Mouse (Mus musculus) CH12.LX (cell line): Measurements from ENCODE around the gene Il2rb. TPM values are rescaled to one million over a fixed set of nuclear protein-coding genes. Genes with fewer than 3 reads are reported as not detected.

ENCODE experiments used
- DNase-seq: peaks from one replicate; pipeline ENCODE4 v3.0.0-alpha.2; 2013; ENCODE audit errors: extremely low read depth
- H3K27ac ChIP-seq: 2 replicates; pipeline ENCODE4 v1.5.1; 2012; ENCODE audit warnings: low read depth, mild to moderate bottlenecking, control low read depth, moderate library complexity; ENCODE audit not compliant: insufficient read depth
- H3K27me3 ChIP-seq: replicated peaks from 2 replicates; pipeline ENCODE3; 2012; ENCODE audit warnings: inconsistent platforms
- H3K36me3 ChIP-seq, 2 experiments: replicated peaks in 1 of 2; 2 replicates each; pipeline versions ENCODE3 to v1.6.1; 2012; ENCODE audit warnings: inconsistent platforms in 1 of 2, low read length in 1 of 2, mild to moderate bottlenecking in 1 of 2, mixed read lengths in 1 of 2, moderate library complexity in 1 of 2; ENCODE audit not compliant: control insufficient read depth in 1 of 2, insufficient read depth in 1 of 2
- H3K4me1 ChIP-seq, 2 experiments: 2 replicates each; pipeline ENCODE4 v1.6.1; 2012; ENCODE audit warnings: inconsistent platforms in 1 of 2, moderate library complexity in 1 of 2; ENCODE audit not compliant: insufficient read depth in 2 of 2, control insufficient read depth in 1 of 2
- H3K4me2 ChIP-seq: 2 replicates; pipeline ENCODE4 v1.6.1; 2012; ENCODE audit warnings: low read depth, mild to moderate bottlenecking, control low read depth; ENCODE audit not compliant: poor library complexity, insufficient read depth, severe bottlenecking
- H3K4me3 ChIP-seq, 3 experiments: fragments of 150-350 bp in 1 of 3; sonication (generic) in 1 of 3; replicated peaks in 1 of 3; 2 replicates each; pipeline versions ENCODE3 to v1.5.1; 2011 to 2012; ENCODE audit warnings: low read depth in 2 of 3, low read length in 2 of 3, mild to moderate bottlenecking in 2 of 3, moderate library complexity in 2 of 3, control low read depth in 1 of 3, improper control_type of control experiment in 1 of 3, inconsistent platforms in 1 of 3, mixed read lengths in 1 of 3; ENCODE audit not compliant: poor library complexity in 1 of 3
- H3K79me2 ChIP-seq: replicated peaks from 2 replicates; pipeline ENCODE4 v1.6.1; 2012; ENCODE audit warnings: mild to moderate bottlenecking, moderate library complexity; ENCODE audit not compliant: control insufficient read depth, poor library complexity, insufficient read depth, severe bottlenecking; ENCODE audit errors: extremely low read depth
- H3K9ac ChIP-seq: 2 replicates; pipeline ENCODE4 v1.6.1; 2012; ENCODE audit warnings: low read depth, mild to moderate bottlenecking, control low read depth, moderate library complexity; ENCODE audit not compliant: insufficient read depth
- H3K9me3 ChIP-seq: replicated peaks from 2 replicates; pipeline ENCODE3; 2012; ENCODE audit warnings: low read length, inconsistent platforms, mixed read lengths
- CHD2 ChIP-seq: IDR thresholded peaks from 2 replicates; pipeline ENCODE4 v1.6.1; 2011; ENCODE audit warnings: low read length, improper control_type of control experiment
- E2F4 ChIP-seq: IDR thresholded peaks from 2 replicates; pipeline ENCODE4 v1.6.1; 2011; ENCODE audit warnings: low read depth, low read length, improper control_type of control experiment; ENCODE audit not compliant: insufficient replicate concordance
- EP300 ChIP-seq: IDR thresholded peaks from 2 replicates; pipeline ENCODE4 v1.6.1; 2011; ENCODE audit warnings: low read length, improper control_type of control experiment
- KAT2A ChIP-seq: IDR thresholded peaks from 2 replicates; pipeline ENCODE4 v1.6.1; 2012; ENCODE audit warnings: low read length, improper control_type of control experiment, inconsistent platforms; ENCODE audit not compliant: insufficient replicate concordance
- MAX ChIP-seq: IDR thresholded peaks from 2 replicates; pipeline ENCODE4 v1.6.1; 2011; ENCODE audit warnings: low read length, improper control_type of control experiment
- MXI1 ChIP-seq: IDR thresholded peaks from 2 replicates; pipeline ENCODE4 v1.6.1; 2011; ENCODE audit warnings: mild to moderate bottlenecking, low read depth, low read length, improper control_type of control experiment
- MYC ChIP-seq: IDR thresholded peaks from 2 replicates; pipeline ENCODE4 v1.6.1; 2011; ENCODE audit warnings: low read depth, mild to moderate bottlenecking, improper control_type of control experiment, low read length
- NELFE ChIP-seq: IDR thresholded peaks from 2 replicates; pipeline ENCODE4 v1.6.1; 2011; ENCODE audit warnings: low read depth, low read length, improper control_type of control experiment
- NRF1 ChIP-seq: IDR thresholded peaks from 2 replicates; pipeline ENCODE4 v1.6.1; 2014; ENCODE audit warnings: low read depth, mild to moderate bottlenecking, inconsistent platforms, low read length, improper control_type of control experiment, moderate library complexity
- POLR2AphosphoS2 ChIP-seq: IDR thresholded peaks from 2 replicates; pipeline ENCODE4 v1.6.1; 2011; ENCODE audit warnings: low read depth, low read length, improper control_type of control experiment
- RCOR1 ChIP-seq: conservative IDR thresholded peaks from 2 replicates; pipeline ENCODE4 v1.6.1; 2012; ENCODE audit warnings: low read depth, mild to moderate bottlenecking, inconsistent platforms, low read length, improper control_type of control experiment
- SIN3A ChIP-seq: IDR thresholded peaks from 2 replicates; pipeline ENCODE4 v1.6.1; 2012; ENCODE audit warnings: low read length, improper control_type of control experiment, inconsistent platforms
- SMC3 ChIP-seq: IDR thresholded peaks from 2 replicates; pipeline ENCODE4 v1.6.1; 2011; ENCODE audit warnings: low read depth, low read length, improper control_type of control experiment
- TCF12 ChIP-seq: IDR thresholded peaks from 2 replicates; pipeline ENCODE4 v1.6.1; 2014; ENCODE audit warnings: low read depth, mild to moderate bottlenecking, inconsistent platforms, low read length, improper control_type of control experiment
- UBTF ChIP-seq: IDR thresholded peaks from 2 replicates; pipeline ENCODE4 v1.6.1; 2012; ENCODE audit warnings: low read depth, mild to moderate bottlenecking, inconsistent platforms, low read length, improper control_type of control experiment, moderate library complexity
- USF1 ChIP-seq: IDR thresholded peaks from 2 replicates; pipeline ENCODE4 v1.6.1; 2014; ENCODE audit warnings: low read depth, mild to moderate bottlenecking, inconsistent platforms, low read length, improper control_type of control experiment
- ZC3H11A ChIP-seq: IDR thresholded peaks from 2 replicates; pipeline ENCODE4 v1.6.1; 2012; ENCODE audit warnings: low read depth, mild to moderate bottlenecking, inconsistent platforms, low read length, improper control_type of control experiment
- ZNF384 ChIP-seq: IDR thresholded peaks from 2 replicates; pipeline ENCODE4 v1.6.1; 2012; ENCODE audit warnings: low read depth, low read length, improper control_type of control experiment, inconsistent platforms
- dilution Hi-C: fragments of 300-500 bp; cut with MboI; formaldehyde crosslinking; loops from 2 replicates; pipeline ENCODE4 v1.14.3; 2020; ENCODE audit warnings: low sequenced_read_pairs; ENCODE audit not compliant: extremely low pct_unique_long_range_greater_than_20kb, extremely low pct_ligation_motif_present
- in situ Hi-C: fragments of 300-500 bp; cut with MboI; formaldehyde crosslinking; loops from 3 replicates; pipeline ENCODE4 v1.14.3; 2019; ENCODE audit warnings: low sequenced_read_pairs, low pct_ligation_motif_present, low pct_unique_long_range_greater_than_20kb, mixed read lengths
- polyA plus RNA-seq: library from polyadenylated mRNA; unstranded; fragments of >175 nt; gene quantifications from 2 replicates; pipeline ENCODE4 v1.2.1, GENCODE M21; 2012; ENCODE audit warnings: low read depth; ENCODE audit not compliant: insufficient read length
- total RNA-seq, 2 experiments: library from RNA; depleted of rRNA; stranded (reverse); fragments of 300-350 nt in 1 of 2; fragments of >200 nt in 1 of 2; gene quantifications; 2 replicates each; pipeline ENCODE4 v1.2.3; 2012 to 2014

The Il2rb gene
- total and polyA plus RNA-seq, 3 experiments = 31.2 to 60.0 (median 32.1) TPM

DNA sequence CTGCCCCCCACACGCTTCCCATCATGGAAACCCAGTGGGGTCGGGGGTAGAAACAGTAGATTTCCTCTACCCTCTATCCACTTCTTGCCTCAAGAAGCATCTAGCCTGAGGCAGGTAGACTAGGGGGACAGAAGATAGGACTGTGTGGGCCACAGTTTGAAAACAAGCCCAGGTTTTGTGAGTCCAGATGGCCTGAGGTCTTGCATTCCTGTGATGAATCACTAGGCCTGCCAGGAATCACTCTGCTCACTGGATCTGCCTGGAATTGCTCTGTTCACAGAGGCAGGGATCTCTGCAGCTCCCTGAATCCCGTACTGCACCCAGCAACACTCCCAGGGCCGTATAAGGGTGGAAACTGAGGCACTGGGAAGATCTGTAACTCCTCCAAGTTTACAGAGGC lies 11.8 kb downstream of the Il2rb start:
- TF ChIP-seq ZNF384 (no peak), KAT2A (no peak), E2F4 (no peak), USF1 (no peak), MYC (no peak), NELFE (no peak), RCOR1 (no peak), SMC3 (no peak), MAX (no peak), POLR2AphosphoS2 (no peak), ZC3H11A (no peak)
- Histone ChIP-seq H3K4me2 (no peak overlapping the region), H3K9ac (no peak overlapping the region), H3K36me3 (peaks cover 74 to 91% of the 10 kb centered on the region in 2 experiments), H3K79me2 (no peaks in the 10 kb centered on the region), H3K4me3 (no peak overlapping the region), H3K9me3 (peaks cover 7% of the 10 kb centered on the region), H3K27ac (no peak overlapping the region), H3K4me1 (peaks cover 4 to 30% of the 10 kb centered on the region in 2 experiments; a peak in 3 of 4 replicates), H3K27me3 (no peaks in the 10 kb centered on the region)
- in situ Hi-C loops (loop anchor here (5.0 kb wide), 1 partner anchor 39 kb away; no protein-coding TSS in a partner anchor), dilution Hi-C loops (no loop called here)
- DNase-seq = no peak

- Histone ChIP-seq H3K4me1 (peaks cover 4 to 38% of the 10 kb centered on the region in 2 experiments; a peak in 3 of 4 replicates), H3K9me3 (peaks cover 7% of the 10 kb centered on the region), H3K36me3 (peaks cover 70 to 83% of the 10 kb centered on the region in 2 experiments), H3K27ac (no peak overlapping the region), H3K4me2 (no peak overlapping the region), H3K79me2 (no peaks in the 10 kb centered on the region), H3K9ac (no peak overlapping the region), H3K27me3 (no peaks in the 10 kb centered on the region), H3K4me3 (no peak overlapping the region)
- in situ Hi-C loops = loop anchor here (5.0 kb wide), 1 partner anchor 40 kb away; no protein-coding TSS in a partner anchor
- no peak for DNase-seq
- TF ChIP-seq MXI1 (no peak), POLR2AphosphoS2 (no peak), NRF1 (no peak), USF1 (no peak), CHD2 (no peak), EP300 (no peak), SIN3A (no peak), MAX (no peak), ZNF384 (no peak), TCF12 (no peak), UBTF (no peak)
- dilution Hi-C loops = no loop called here
Measured at GRCm38 (mm10) chr15:78482518-78482917, 12.6 kb downstream of the Il2rb start.
